Mouse (Mus musculus) adrenal gland, adult 8-10 months (tissue): ENCODE data around the gene Adcy1. TPM values are rescaled to one million over a fixed set of nuclear protein-coding genes. Genes with fewer than 3 reads are reported as not detected.
"Not testable (repeated sequence)": the region's sequence is repeated elsewhere in the genome, so short reads cannot be mapped to it uniquely, and the experiment has no call there.

Experiments
- DNase-seq: peaks from one replicate; pipeline ENCODE4 v3.0.0; 2022
- total RNA-seq, 4 experiments: library from RNA; stranded (reverse); gene quantifications; 2 replicates each; pipeline ENCODE4 v1.2.4; 2022

Adcy1 gene
- total RNA-seq, 4 experiments from 2014 or later: 3.7 to 6.5 (median 5.2) TPM

GRCm38 (mm10) chr11:7188469-7188868, 125.2 kb downstream of the Adcy1 start, which contains the start of gene Gm11985:
Gm11985 (minus strand) TSS chr11:7188569.
- no peak for DNase-seq

GRCm38 (mm10) chr11:7192710-7193109, 129.4 kb downstream of the Adcy1 start:
- DNase-seq: no peak

- DNase-seq: no peak
Measured at GRCm38 (mm10) chr11:7193134-7193533, 129.8 kb downstream of the Adcy1 start.

GRCm38 (mm10) chr11:7194432-7195311, 131.4 kb downstream of the Adcy1 start:
- DNase-seq: no peak

- no peak for DNase-seq
Measured at GRCm38 (mm10) chr11:7195312-7195685, 132.0 kb downstream of the Adcy1 start.

- DNase-seq: no peak
Measured at GRCm38 (mm10) chr11:7197491-7197941, 134.2 kb downstream of the Adcy1 start, which contains the start of gene Igfbp1. Igfbp1 (plus strand) TSS chr11:7197782.

GRCm38 (mm10) chr11:7198006-7198405, 134.7 kb downstream of the Adcy1 start:
- no peak for DNase-seq

- DNase-seq: no peak
Measured at GRCm38 (mm10) chr11:7198481-7199256, 135.4 kb downstream of the Adcy1 start.

GRCm38 (mm10) chr11:7199736-7200392, 136.6 kb downstream of the Adcy1 start:
- peak; percentile 13 for DNase-seq

GRCm38 (mm10) chr11:7200393-7200783, 137.1 kb downstream of the Adcy1 start:
- no peak for DNase-seq

GRCm38 (mm10) chr11:7202206-7202605, 138.9 kb downstream of the Adcy1 start:
- DNase-seq: no peak

GRCm38 (mm10) chr11:7203846-7204245, 140.6 kb downstream of the Adcy1 start:
- no peak for DNase-seq

GRCm38 (mm10) chr11:7210343-7210742, 147.1 kb downstream of the Adcy1 start:
- peak; percentile 44 for DNase-seq

- peak; percentile 9 for DNase-seq
Measured at GRCm38 (mm10) chr11:7211211-7211610, 147.9 kb downstream of the Adcy1 start.

- DNase-seq: no peak
Measured at GRCm38 (mm10) chr11:7212126-7212798, 149.0 kb downstream of the Adcy1 start.

GRCm38 (mm10) chr11:7213161-7213500, 149.8 kb downstream of the Adcy1 start:
- DNase-seq: no peak

- no peak for DNase-seq
Measured at GRCm38 (mm10) chr11:7213501-7214341, 150.4 kb downstream of the Adcy1 start, which contains the start of gene Igfbp3. Igfbp3 (minus strand) TSS chr11:7213923.

- DNase-seq: no peak
Measured at GRCm38 (mm10) chr11:7214342-7214660, 151.0 kb downstream of the Adcy1 start.

- peak; percentile 17 for DNase-seq
Measured at GRCm38 (mm10) chr11:7214761-7215160, 151.5 kb downstream of the Adcy1 start.

GRCm38 (mm10) chr11:7215703-7216102, 152.4 kb downstream of the Adcy1 start:
- DNase-seq: peak; percentile 28

GRCm38 (mm10) chr11:7221826-7222225, 158.5 kb downstream of the Adcy1 start:
- DNase-seq: not testable (repeated sequence)
